ENCODE assay signal across 15 mouse cellular contexts in the genomic region with DNA sequence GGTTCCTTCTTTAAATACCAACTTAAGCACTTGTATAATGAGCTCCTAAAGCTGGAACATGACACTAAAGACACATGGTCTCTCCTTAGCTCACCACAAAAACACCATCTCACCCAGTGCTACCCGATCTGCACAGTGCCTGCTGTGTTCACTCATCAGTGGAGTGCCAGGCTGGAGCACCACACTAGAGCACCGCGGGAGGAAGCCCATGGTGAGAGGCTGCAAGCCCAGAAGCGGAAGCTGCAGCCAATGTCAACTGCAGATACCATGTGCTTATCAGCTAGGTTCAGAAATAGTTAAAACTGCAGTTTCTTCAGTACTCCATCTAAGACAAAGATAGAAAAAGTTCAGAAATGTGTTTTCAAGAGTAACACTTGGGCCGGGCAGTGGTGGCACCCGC. TPM values are rescaled to one million over a fixed set of nuclear protein-coding genes. Genes with fewer than 3 reads are reported as not detected.
A peak's percentile ranks its signal among the peaks of the same experiment; 100 is the strongest.
DNase-seq lines count a peak whose midpoint lies in the region; ATAC-seq and TF ChIP-seq lines count a peak whose summit lies in the region.
"Had no signal": no experiment of that assay in that cellular context is flagged by ENCODE, and none has a peak within 500 bp of the region (broad histone marks: within the 10 kb centered on the region; RNA-seq: fewer than 3 reads in every experiment).

No protein-coding gene starts in this region.

- no peak for TF ChIP-seq CTCF in thymus, adult 2 months (IDR thresholded peaks at IDR 0.05; ENCODE audit: borderline replicate concordance, control insufficient read depth, extremely low read depth, insufficient read depth, low read length, poor library complexity)
- TF ChIP-seq CTCF in liver, embryonic 14.5 days (IDR thresholded peaks at IDR 0.05; ENCODE audit: low read depth) = no peak

- TF ChIP-seq EP300 in liver, embryonic 14.5 days (IDR thresholded peaks at IDR 0.05; ENCODE audit: low read depth) = peak; percentile 52; the same call in 1 of the 2 replicates

- ATAC-seq in CD4-positive, CD25-positive, alpha-beta regulatory T cell, adult 4 months = no peak
- peak; percentile 84 for ATAC-seq in liver, embryonic 14.5 days (ENCODE audit: insufficient read depth)

- TF ChIP-seq POLR2A in thymus, adult 2 months (IDR thresholded peaks at IDR 0.05; ENCODE audit: control insufficient read depth, extremely low read depth, insufficient read depth, low read length, poor library complexity) = no peak

- intact Hi-C loops in left cerebral cortex, postnatal 4 days (cut with DNase I) = no loop called here

- H3K27me3 ChIP-seq in thymus, adult 2 months (ENCODE audit: control insufficient read depth, insufficient read depth, low read length) = no peaks in the 10 kb centered on the region
- H3K27me3 ChIP-seq in liver, embryonic 14.5 days (ENCODE audit: control insufficient read depth, insufficient read depth, low read length) = no peaks in the 10 kb centered on the region
- H3K27me3 ChIP-seq in splenic B cell, adult 2 months (ENCODE audit: control insufficient read depth, insufficient read depth, low read length, poor library complexity, severe bottlenecking) = no peaks in the 10 kb centered on the region
- H3K27me3 ChIP-seq: heart, embryonic 15.5 days; neural tube, embryonic 12.5 days had no signal

- no peak overlapping the region for H3K27ac ChIP-seq in thymus, adult 2 months (ENCODE audit: control insufficient read depth, insufficient read depth, low read length)
- no peak overlapping the region for H3K27ac ChIP-seq in liver, embryonic 14.5 days
- H3K27ac ChIP-seq: forebrain, embryonic 10.5 days; heart, embryonic 15.5 days; neural tube, embryonic 12.5 days had no signal

- H3K36me3 ChIP-seq in thymus, adult 2 months (ENCODE audit: control insufficient read depth, insufficient read depth, low read length) = no peaks in the 10 kb centered on the region
- H3K36me3 ChIP-seq in liver, embryonic 14.5 days (replicated peaks; ENCODE audit: control insufficient read depth, insufficient read depth, low read depth) = no peaks in the 10 kb centered on the region
- no peaks in the 10 kb centered on the region for H3K36me3 ChIP-seq in splenic B cell, adult 2 months (ENCODE audit: control insufficient read depth, insufficient read depth, low read length, poor library complexity, severe bottlenecking)
- H3K36me3 ChIP-seq: forebrain, embryonic 10.5 days; heart, embryonic 15.5 days had no signal

- DNase-seq in CD4-positive, CD25-positive, alpha-beta regulatory T cell, adult 2 months (ENCODE audit: low read depth, low spot score) = peak; percentile 34
- peak; percentile 18 for DNase-seq in thymus, adult 2 months
- no peak for DNase-seq in thymus, postnatal 4 days
- peak; percentile 27 to 41 (median 37) for DNase-seq in liver, embryonic 14.5 days (ENCODE audit: low read depth in 3 of 3, low spot score in 3 of 3)
- peak; percentile 23 for DNase-seq in splenic B cell, adult 2 months (ENCODE audit: low read depth, low spot score)
- no peak for DNase-seq in left cerebral cortex, postnatal 4 days
- no peak for DNase-seq in adrenal gland, adult 18-20 months (ENCODE audit: low spot score in 2 of 2)
- DNase-seq: cerebellum, adult 11 months; lung, adult 18-20 months; retina, postnatal 1 day had no signal

- H3K9ac ChIP-seq in liver, embryonic 14.5 days (replicated peaks) = no peak overlapping the region
- H3K9ac ChIP-seq: heart, embryonic 15.5 days; neural tube, embryonic 12.5 days had no signal

- 20% methylated on average over 6 of the region's 6 CpGs for WGBS in thymus, adult 2 months
- 14% methylated on average over 6 of the region's 6 CpGs for WGBS in liver, embryonic 14.5 days (ENCODE audit: insufficient replicate concordance)

- H3K4me2 ChIP-seq in liver, embryonic 14.5 days (ENCODE audit: low read depth) = no peak overlapping the region
- H3K4me2 ChIP-seq: heart, embryonic 15.5 days; neural tube, embryonic 12.5 days had no signal

- H3K4me3 ChIP-seq in thymus, adult 2 months (ENCODE audit: control insufficient read depth, insufficient read depth, low read length) = no peak overlapping the region
- no peak overlapping the region for H3K4me3 ChIP-seq in liver, embryonic 14.5 days (ENCODE audit: insufficient read depth in 1 of 2, low read depth in 2 of 2, low read length in 2 of 2)
- H3K4me3 ChIP-seq: forebrain, embryonic 10.5 days; heart, embryonic 15.5 days; left cerebral cortex, adult 2 months; neural tube, embryonic 12.5 days had no signal

- H3K4me1 ChIP-seq in thymus, adult 2 months (replicated peaks; ENCODE audit: control insufficient read depth, insufficient read depth, low read length) = peaks cover 12% of the 10 kb centered on the region
- H3K4me1 ChIP-seq in liver, embryonic 14.5 days (replicated peaks; ENCODE audit: control insufficient read depth in 2 of 2, insufficient read depth in 2 of 2, low read length in 1 of 2) = peaks cover 3 to 13% of the 10 kb centered on the region in 2 experiments

- H3K9me3 ChIP-seq in liver, embryonic 14.5 days (ENCODE audit: control insufficient read depth, low read length) = no peaks in the 10 kb centered on the region
- H3K9me3 ChIP-seq: forebrain, embryonic 10.5 days; heart, embryonic 15.5 days; neural tube, embryonic 12.5 days had no signal

RNA-seq across cellular contexts. Expression of a gene that starts 14.9 kb away (rescaled TPM):
- polyA plus RNA-seq in CD4-positive, CD25-positive, alpha-beta regulatory T cell, adult 4 months (2017; shearing (Covaris generic)) = 10 to 100 TPM; 27.1 to 28.7 TPM
- 13.2 and 13.7 TPM in 2 replicates for polyA plus RNA-seq in thymus, adult 2 months (2012; rRNA removed)
- 5.2 and 5.9 TPM in 2 replicates for polyA plus RNA-seq in liver, embryonic 14.5 days (2012; rRNA removed)
- polyA plus RNA-seq in liver, embryonic 14.5 days (2014; fragmentation: Nextera tagmentation; extraction: Ambion mirVana) = 7.9 and 9.3 TPM in 2 replicates
- 10 to 100 TPM; 70.3 to 76.1 TPM for total RNA-seq in left cerebral cortex, postnatal 4 days (2021)
- total RNA-seq in adrenal gland, adult 18-20 months (2021) = 10 to 100 TPM; 52.1 to 54.2 TPM

Comparison
In these comparisons a context has a peak if more than half of its experiments do, and no peak if none do; other contexts are left out.
1. DNase-seq: peak in CD4-positive, CD25-positive, alpha-beta regulatory T cell, adult 2 months (single experiment), thymus, adult 2 months (single experiment), liver, embryonic 14.5 days (3 of 3) and splenic B cell, adult 2 months (single experiment); none in thymus, postnatal 4 days (single experiment), left cerebral cortex, postnatal 4 days (single experiment) and adrenal gland, adult 18-20 months (0 of 2).